Mouse (Mus musculus) erythroblast, embryonic 14.5 days (primary cell): ENCODE results near the gene Zzef1. TPM values are rescaled to one million over a fixed set of nuclear protein-coding genes. Genes with fewer than 3 reads are reported as not detected.

ENCODE experiments used
- H3K27me3 ChIP-seq: 2 replicates; pipeline ENCODE4 v1.6.1; 2012; ENCODE audit warnings: inconsistent platforms; ENCODE audit not compliant: control insufficient read depth
- H3K36me3 ChIP-seq: 2 replicates; pipeline ENCODE4 v1.6.1; 2012; ENCODE audit warnings: mild to moderate bottlenecking, inconsistent platforms; ENCODE audit not compliant: control insufficient read depth
- H3K4me1 ChIP-seq: 2 replicates; pipeline ENCODE4 v1.6.1; 2012; ENCODE audit warnings: inconsistent platforms; ENCODE audit not compliant: control insufficient read depth
- H3K4me3 ChIP-seq: replicated peaks from 2 replicates; pipeline ENCODE3; 2012; ENCODE audit warnings: moderate library complexity, mild to moderate bottlenecking, inconsistent platforms
- H3K9me3 ChIP-seq: 2 replicates; pipeline ENCODE4 v1.6.1; 2012; ENCODE audit warnings: low read length, inconsistent platforms, mixed read lengths; ENCODE audit not compliant: control insufficient read depth
- GATA1 ChIP-seq: IDR thresholded peaks from 2 replicates; pipeline ENCODE4 v1.6.1; 2012; ENCODE audit warnings: low read length, inconsistent platforms, mixed read lengths
- TAL1 ChIP-seq: IDR thresholded peaks from 3 replicates; pipeline ENCODE4 v1.6.1; 2012; ENCODE audit warnings: low read length, inconsistent platforms, mixed read lengths
- polyA plus RNA-seq: library from polyadenylated mRNA; stranded (reverse); fragments of >175 nt; gene quantifications from 2 replicates; pipeline ENCODE4 v1.2.3, GENCODE M21; 2012

The Zzef1 gene
- polyA plus RNA-seq, 1 experiment, result 0.55 TPM

DNA sequence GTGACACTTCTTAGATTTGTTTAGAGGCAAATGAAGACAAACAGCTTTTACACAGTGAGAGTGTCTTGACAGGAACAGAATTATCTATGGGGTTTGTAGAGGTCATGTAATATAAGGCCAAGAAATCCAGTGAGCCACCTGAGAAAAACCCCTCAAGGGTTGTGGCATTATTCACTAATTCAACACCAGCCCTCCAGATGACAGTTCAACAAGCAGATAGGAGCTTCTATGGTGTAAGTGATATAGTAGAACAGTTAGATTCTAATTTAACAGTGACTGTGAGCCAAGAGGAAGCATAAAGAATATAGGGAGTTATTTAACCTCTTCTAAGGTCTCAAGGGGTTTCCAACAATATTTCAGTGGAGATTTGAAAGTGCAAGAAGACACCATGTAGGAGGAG is 2.1 kb downstream of the Zzef1 start:
- Histone ChIP-seq H3K9me3 (no peaks in the 10 kb centered on the region), H3K36me3 (peaks cover 19% of the 10 kb centered on the region), H3K4me3 (no peak overlapping the region), H3K4me1 (peaks cover 49% of the 10 kb centered on the region), H3K27me3 (no peaks in the 10 kb centered on the region)
- TF ChIP-seq TAL1, result no peak
- no peak for TF ChIP-seq GATA1

DNA sequence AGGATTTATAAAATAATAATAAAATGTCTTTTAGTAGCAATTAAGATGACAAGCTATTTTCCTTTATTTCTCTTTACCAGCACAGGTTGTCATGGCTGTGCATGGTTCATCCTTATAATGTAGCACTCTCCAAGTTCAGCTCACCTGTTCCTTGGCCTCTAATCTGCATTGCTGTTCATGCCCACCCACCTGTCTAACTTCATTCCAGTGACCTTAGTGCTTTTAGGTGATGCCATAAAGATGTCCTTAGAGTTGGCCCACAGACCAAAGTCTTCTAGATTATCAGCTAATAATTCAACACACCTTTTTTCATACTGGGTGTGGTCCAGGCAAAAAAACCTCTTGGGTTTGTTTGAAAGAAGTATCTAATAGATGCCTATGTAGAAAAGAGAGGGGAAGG is 5.2 kb downstream of the Zzef1 start:
- peaks cover 39% of the 10 kb centered on the region for H3K4me1 ChIP-seq
- H3K4me3 ChIP-seq, result no peak overlapping the region
- H3K27me3 ChIP-seq, result no peaks in the 10 kb centered on the region
- H3K9me3 ChIP-seq, result no peaks in the 10 kb centered on the region
- H3K36me3 ChIP-seq, result peaks cover 22% of the 10 kb centered on the region
- no peak for TF ChIP-seq GATA1
- no peak for TF ChIP-seq TAL1

DNA sequence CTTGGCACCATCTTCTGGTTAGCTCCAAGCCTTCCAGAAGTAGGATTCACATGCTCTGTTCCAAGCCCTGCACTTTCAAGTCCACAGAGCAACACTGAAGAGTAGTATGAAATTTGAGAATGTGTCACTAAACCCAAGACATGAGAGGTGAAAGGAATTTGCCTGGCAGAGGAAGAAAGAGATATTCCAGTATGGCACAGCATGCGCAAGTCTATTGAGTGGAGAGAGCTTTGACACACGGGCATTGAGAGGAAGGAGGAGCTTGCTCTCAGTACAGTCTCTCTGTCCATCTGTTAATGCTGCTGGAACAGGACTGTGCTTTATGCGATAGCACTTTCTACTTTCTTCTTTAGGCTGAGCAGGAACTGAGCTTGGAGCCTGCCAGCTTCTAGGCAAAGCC is 7.0 kb downstream of the Zzef1 start:
- TF ChIP-seq GATA1 (no peak), TAL1 (no peak)
- Histone ChIP-seq H3K9me3 (no peaks in the 10 kb centered on the region), H3K36me3 (peaks cover 22% of the 10 kb centered on the region), H3K4me3 (no peak overlapping the region), H3K4me1 (peaks cover 25% of the 10 kb centered on the region), H3K27me3 (no peaks in the 10 kb centered on the region)

DNA sequence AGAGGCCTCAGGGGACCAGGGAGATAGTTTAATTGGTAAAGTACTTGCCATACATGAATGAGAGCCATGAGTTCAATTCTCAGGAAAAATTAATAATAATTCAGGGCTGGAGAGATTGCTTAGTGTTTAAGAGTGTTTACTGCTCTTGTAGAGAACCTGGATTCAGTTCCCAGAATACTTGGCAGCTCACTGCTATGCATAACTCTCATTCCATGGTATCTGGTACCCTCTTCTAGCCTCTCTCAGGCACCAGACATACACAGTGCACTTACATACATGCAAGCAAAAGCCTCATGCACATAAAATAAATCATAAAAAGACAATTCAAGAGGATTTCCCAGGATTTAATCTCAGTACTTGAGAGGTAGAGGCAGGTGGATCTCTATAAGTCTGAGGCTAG is 8.6 kb downstream of the Zzef1 start:
- no peaks in the 10 kb centered on the region for H3K9me3 ChIP-seq
- H3K27me3 ChIP-seq, result no peaks in the 10 kb centered on the region
- H3K4me1 ChIP-seq, result peaks cover 16% of the 10 kb centered on the region
- TF ChIP-seq GATA1 (no peak), TAL1 (no peak)
- peaks cover 15% of the 10 kb centered on the region for H3K36me3 ChIP-seq
- H3K4me3 ChIP-seq, result no peak overlapping the region

DNA sequence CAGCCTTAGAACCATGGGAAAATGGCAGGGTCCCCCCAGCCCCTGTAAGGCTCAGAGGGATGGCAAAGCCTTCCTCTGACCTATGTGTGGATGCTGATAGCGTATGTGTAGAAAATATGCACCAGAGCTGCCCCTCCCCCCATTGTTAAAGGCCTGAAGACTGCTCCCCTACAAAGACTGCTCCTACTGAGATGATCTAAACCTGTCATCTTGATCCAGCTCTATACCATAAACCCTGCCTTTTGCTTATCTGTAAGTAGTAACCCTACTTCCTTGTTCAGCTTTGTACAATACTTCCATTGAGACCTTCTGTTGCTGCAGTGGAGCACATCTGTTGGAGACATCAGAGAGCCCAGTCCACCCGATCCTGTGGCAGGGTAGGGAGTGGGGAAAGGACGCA is 9.2 kb downstream of the Zzef1 start:
- Histone ChIP-seq H3K36me3 (peaks cover 11% of the 10 kb centered on the region), H3K4me1 (peaks cover 13% of the 10 kb centered on the region), H3K27me3 (no peaks in the 10 kb centered on the region), H3K4me3 (no peak overlapping the region), H3K9me3 (no peaks in the 10 kb centered on the region)
- TF ChIP-seq TAL1 (no peak), GATA1 (no peak)

DNA sequence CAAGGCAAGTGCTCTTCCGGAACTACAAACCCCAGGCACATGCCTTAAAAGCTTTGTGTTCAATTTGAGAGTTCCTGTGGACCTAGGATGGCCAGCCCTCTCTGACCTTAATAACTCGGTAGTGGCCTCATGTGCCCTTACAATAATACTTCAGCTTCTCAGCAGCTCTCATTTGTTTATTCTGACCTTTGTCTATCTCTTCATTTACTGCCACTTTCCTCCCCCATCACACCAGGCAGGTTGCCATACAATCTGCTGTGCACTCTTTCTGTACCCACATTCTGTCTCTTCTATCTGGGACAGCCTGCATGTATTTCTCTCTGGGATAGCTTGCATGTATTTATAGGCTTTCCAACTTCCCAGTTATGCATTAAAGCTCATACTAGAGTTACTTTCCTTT is 10.5 kb downstream of the Zzef1 start:
- Histone ChIP-seq H3K4me1 (peaks cover 6% of the 10 kb centered on the region), H3K9me3 (no peaks in the 10 kb centered on the region), H3K4me3 (no peak overlapping the region), H3K27me3 (no peaks in the 10 kb centered on the region), H3K36me3 (peaks cover 8% of the 10 kb centered on the region)
- TF ChIP-seq GATA1, result no peak
- no peak for TF ChIP-seq TAL1

DNA sequence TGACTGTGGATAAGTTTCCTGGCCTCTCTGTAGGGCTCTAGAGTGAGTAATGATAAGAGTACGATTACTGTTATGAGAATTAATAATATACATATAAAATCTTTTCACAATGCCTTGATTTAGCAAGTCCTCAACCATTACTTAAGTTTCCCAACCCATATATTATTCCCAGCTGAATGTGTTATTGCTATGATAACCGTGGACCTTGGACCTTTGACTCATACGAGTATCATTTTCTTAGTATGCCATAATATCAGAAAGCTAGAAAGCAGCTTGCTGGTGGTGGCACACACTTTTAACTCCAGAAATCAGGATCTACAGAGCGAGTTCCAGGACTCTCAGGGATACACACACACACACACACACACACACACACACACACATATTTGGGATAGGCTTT is 12.0 kb downstream of the Zzef1 start:
- no peak for TF ChIP-seq TAL1
- no peak for TF ChIP-seq GATA1
- Histone ChIP-seq H3K4me3 (no peak overlapping the region), H3K36me3 (peaks cover 4% of the 10 kb centered on the region)

DNA sequence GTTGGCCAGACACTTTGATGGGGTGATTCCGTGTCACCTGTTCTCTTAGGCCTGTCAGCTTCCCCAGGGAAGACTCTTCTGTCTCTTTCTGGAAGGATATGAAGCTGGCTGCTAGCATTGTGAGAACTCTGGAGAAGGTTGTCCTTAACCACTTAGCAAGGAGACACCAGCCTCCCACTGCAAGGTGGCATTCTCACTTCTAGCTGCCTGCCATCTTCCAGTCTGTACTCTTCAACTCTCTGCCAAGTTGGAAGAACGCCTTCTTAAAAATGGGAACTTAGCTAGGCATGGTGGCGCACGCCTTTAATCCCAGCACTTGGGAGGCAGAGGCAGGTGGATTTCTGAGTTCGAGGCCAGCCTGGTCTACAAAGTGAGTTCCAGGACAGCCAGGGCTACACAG is 17.7 kb downstream of the Zzef1 start:
- Histone ChIP-seq H3K9me3 (no peaks in the 10 kb centered on the region), H3K4me3 (no peak overlapping the region), H3K27me3 (no peaks in the 10 kb centered on the region), H3K4me1 (no peaks in the 10 kb centered on the region), H3K36me3 (peaks cover 7% of the 10 kb centered on the region)
- TF ChIP-seq GATA1, result no peak
- TF ChIP-seq TAL1, result no peak

More for the DNA sequence above, 12.0 kb downstream of the Zzef1 start:
- Histone ChIP-seq H3K9me3 (no peaks in the 10 kb centered on the region), H3K27me3 (no peaks in the 10 kb centered on the region), H3K4me1 (peaks cover 6% of the 10 kb centered on the region)

DNA sequence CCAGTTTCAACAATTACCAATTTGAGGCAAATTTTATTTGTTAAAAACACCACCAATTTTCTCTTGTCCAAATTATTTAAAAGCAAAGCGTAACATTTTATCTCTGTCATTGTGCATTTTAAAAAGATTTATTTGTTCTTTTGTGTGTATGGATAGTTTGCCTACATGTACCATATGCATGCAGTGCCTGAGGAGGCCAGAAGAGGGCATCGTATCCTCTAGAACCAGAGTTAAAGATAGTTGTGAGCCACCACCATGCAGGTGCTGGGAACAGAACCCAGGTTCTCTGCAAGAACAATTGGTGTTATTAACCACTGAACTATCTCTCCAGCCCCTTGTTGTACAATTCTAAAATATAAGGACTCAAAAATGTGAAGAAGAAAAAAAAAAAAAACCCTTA is 18.2 kb downstream of the Zzef1 start:
- Histone ChIP-seq H3K4me3 (no peak overlapping the region), H3K4me1 (no peaks in the 10 kb centered on the region), H3K27me3 (no peaks in the 10 kb centered on the region), H3K9me3 (no peaks in the 10 kb centered on the region), H3K36me3 (peaks cover 12% of the 10 kb centered on the region)
- TF ChIP-seq GATA1 (no peak), TAL1 (no peak)

DNA sequence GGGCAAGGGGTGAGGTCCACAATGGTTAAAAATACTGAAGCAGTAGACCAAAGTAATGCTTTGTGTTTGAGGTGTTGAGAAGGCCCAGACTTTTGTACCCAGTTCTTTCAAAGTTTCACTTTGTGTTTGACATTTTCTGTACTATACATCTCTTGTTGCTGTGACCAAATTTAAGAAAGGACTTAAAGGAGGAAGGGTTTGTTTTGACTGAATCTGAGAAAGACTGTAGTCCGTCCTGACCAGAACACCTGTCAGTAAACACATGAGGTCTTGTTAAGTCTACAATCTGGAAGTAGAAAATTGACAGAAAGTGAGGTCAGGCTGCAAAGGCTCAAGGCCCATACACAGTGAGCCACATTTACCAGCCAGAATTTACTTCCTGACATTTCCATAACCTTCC is 20.8 kb downstream of the Zzef1 start:
- no peak overlapping the region for H3K4me3 ChIP-seq
- no peaks in the 10 kb centered on the region for H3K27me3 ChIP-seq
- no peaks in the 10 kb centered on the region for H3K9me3 ChIP-seq
- H3K4me1 ChIP-seq, result no peaks in the 10 kb centered on the region
- TF ChIP-seq GATA1 (no peak), TAL1 (no peak)
- H3K36me3 ChIP-seq, result peaks cover 34% of the 10 kb centered on the region
